Mouse (Mus musculus) G1E (cell line): ENCODE data around the gene Dock7.

Source experiments
- CTCF ChIP-seq: IDR thresholded peaks from 2 replicates; pipeline ENCODE4 v1.5.1; 2012; ENCODE audit warnings: low read depth, low read length, inconsistent platforms, mixed read lengths
- GATA1 ChIP-seq: IDR thresholded peaks from 2 replicates; pipeline ENCODE4 v1.6.1; 2012; ENCODE audit warnings: borderline replicate concordance, low read length, inconsistent platforms, mixed read lengths
- POLR2AphosphoS5 ChIP-seq: IDR thresholded peaks from 2 replicates; pipeline ENCODE4 v1.6.1; 2012; ENCODE audit warnings: low read depth, low read length, inconsistent platforms; ENCODE audit not compliant: insufficient replicate concordance
- TAL1 ChIP-seq: conservative IDR thresholded peaks from 2 replicates; pipeline ENCODE4 v1.6.1; 2012; ENCODE audit warnings: low read depth, low read length, inconsistent platforms, mixed read lengths

DNA sequence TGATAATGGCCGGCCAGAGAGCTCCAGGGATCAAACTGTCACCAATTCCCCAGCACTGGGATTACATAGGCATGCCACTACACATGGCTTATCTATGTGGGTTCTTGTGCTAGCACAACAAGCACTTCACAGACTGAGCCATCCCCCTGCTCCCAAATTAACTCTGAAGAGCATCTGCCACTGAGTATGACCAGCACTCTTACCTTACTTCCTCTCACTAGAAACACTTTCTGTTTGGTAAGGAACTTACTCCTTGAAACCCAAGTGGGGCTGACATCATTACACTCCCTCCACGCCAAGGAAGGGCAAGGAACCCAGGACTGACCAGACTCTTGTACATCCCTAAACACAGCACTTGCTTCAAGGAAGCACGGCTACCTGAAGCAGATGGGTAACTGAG, 9.0 kb downstream of the Dock7 start:
- TF ChIP-seq CTCF (no peak), GATA1 (no peak), POLR2AphosphoS5 (no peak), TAL1 (no peak)
